ENCODE assay signal across 8 mouse cellular contexts in the genomic region with DNA sequence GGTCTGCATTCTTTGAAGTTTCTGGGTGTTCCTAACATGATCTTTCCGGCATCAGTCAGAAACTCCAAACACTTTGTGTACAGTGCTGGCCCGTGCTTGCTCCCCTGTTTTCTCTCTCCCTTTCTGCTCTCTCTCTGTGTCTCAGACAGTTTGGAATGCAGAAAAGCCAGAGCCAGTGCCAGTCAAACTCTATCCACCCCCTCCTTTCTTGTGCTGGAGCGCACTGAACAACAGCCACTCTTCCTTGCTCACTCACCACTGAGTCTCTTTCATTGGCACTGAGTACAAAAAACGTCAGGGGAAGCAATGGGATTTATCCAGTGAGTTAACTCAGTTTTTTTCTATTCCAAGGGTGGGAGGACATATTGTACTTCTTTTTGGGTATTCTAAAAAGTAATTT.
DNase-seq lines count a peak whose midpoint lies in the region; ATAC-seq and TF ChIP-seq lines count a peak whose summit lies in the region.

No protein-coding gene starts in this region.

- no peaks in the 10 kb centered on the region for H3K9me3 ChIP-seq in liver, postnatal 0 days (ENCODE audit: low read length)
- no peaks in the 10 kb centered on the region for H3K9me3 ChIP-seq in embryonic facial prominence, embryonic 14.5 days (ENCODE audit: control insufficient read depth, low read length)
- H3K9me3 ChIP-seq in heart, embryonic 13.5 days = no peaks in the 10 kb centered on the region
- H3K9me3 ChIP-seq in neural tube, embryonic 15.5 days (replicated peaks) = no peaks in the 10 kb centered on the region

- no peak for DNase-seq in liver, postnatal 0 days
- DNase-seq in liver = no peak
- DNase-seq in embryonic facial prominence, embryonic 14.5 days (ENCODE audit: low spot score) = peak; percentile 80
- DNase-seq in layer of hippocampus, postnatal 36 days = peak; percentile 25 to 38
- DNase-seq in natural killer cell, adult 2 months (ENCODE audit: low spot score in 2 of 2) = no peak
- DNase-seq in thymus, postnatal 4 days = no peak

- WGBS in liver, postnatal 0 days (ENCODE audit: insufficient replicate concordance) = 61% methylated on average over 4 of the region's 4 CpGs
- 21% methylated on average over 4 of the region's 4 CpGs for WGBS in embryonic facial prominence, embryonic 14.5 days
- 14% methylated on average over 4 of the region's 4 CpGs for WGBS in heart, embryonic 13.5 days
- 30% methylated on average over 4 of the region's 4 CpGs for WGBS in neural tube, embryonic 15.5 days

- no peaks in the 10 kb centered on the region for H3K27me3 ChIP-seq in liver, postnatal 0 days (ENCODE audit: insufficient read depth, low read length)
- H3K27me3 ChIP-seq in embryonic facial prominence, embryonic 14.5 days (replicated peaks; ENCODE audit: control insufficient read depth, insufficient read depth, low read length) = no peaks in the 10 kb centered on the region
- no peaks in the 10 kb centered on the region for H3K27me3 ChIP-seq in heart, embryonic 13.5 days (replicated peaks)
- no peaks in the 10 kb centered on the region for H3K27me3 ChIP-seq in neural tube, embryonic 15.5 days (replicated peaks)

- 0 out of 2 replicates have a peak, but pooled peaks have one; percentile 27 for ATAC-seq in liver, postnatal 0 days
- ATAC-seq in embryonic facial prominence, embryonic 14.5 days (ENCODE audit: low read depth) = peak; percentile 94
- ATAC-seq in heart, embryonic 13.5 days (ENCODE audit: extremely low read depth, insufficient number of reproducible peaks, low FRiP score, low TSS enrichment) = no peak
- ATAC-seq in neural tube, embryonic 15.5 days (ENCODE audit: low FRiP score) = peak; percentile 31; the same call in 1 of the 2 replicates

- 0 out of 2 replicates have a peak overlapping the region, but pooled peaks have one; percentile 38 for H3K9ac ChIP-seq in liver, postnatal 0 days (replicated peaks)
- H3K9ac ChIP-seq in embryonic facial prominence, embryonic 14.5 days (ENCODE audit: low read depth, low read length) = no peak overlapping the region
- H3K9ac ChIP-seq in heart, embryonic 13.5 days = peak overlapping the region; percentile 71
- no peak overlapping the region for H3K9ac ChIP-seq in neural tube, embryonic 15.5 days (replicated peaks)

- H3K4me3 ChIP-seq in liver, postnatal 0 days (ENCODE audit: low read depth, low read length) = peak overlapping the region; percentile 17
- H3K4me3 ChIP-seq in embryonic facial prominence, embryonic 14.5 days (ENCODE audit: low read depth, low read length) = no peak overlapping the region
- H3K4me3 ChIP-seq in heart, embryonic 13.5 days = peak overlapping the region; percentile 40
- no peak overlapping the region for H3K4me3 ChIP-seq in neural tube, embryonic 15.5 days (replicated peaks)

- H3K36me3 ChIP-seq in liver, postnatal 0 days (replicated peaks; ENCODE audit: insufficient read depth, low read length) = no peaks in the 10 kb centered on the region
- H3K36me3 ChIP-seq in embryonic facial prominence, embryonic 14.5 days (ENCODE audit: control insufficient read depth, insufficient read depth, low read length) = no peaks in the 10 kb centered on the region
- H3K36me3 ChIP-seq in heart, embryonic 13.5 days = no peaks in the 10 kb centered on the region
- H3K36me3 ChIP-seq in neural tube, embryonic 15.5 days = no peaks in the 10 kb centered on the region

- H3K4me1 ChIP-seq in liver, postnatal 0 days (ENCODE audit: insufficient read depth) = no peaks in the 10 kb centered on the region; the same call in 1 of the 2 replicates
- H3K4me1 ChIP-seq in embryonic facial prominence, embryonic 14.5 days (ENCODE audit: control insufficient read depth, insufficient read depth, low read length) = peaks cover 3% of the 10 kb centered on the region; the same call in 1 of the 2 replicates
- peaks cover 6% of the 10 kb centered on the region for H3K4me1 ChIP-seq in heart, embryonic 13.5 days
- H3K4me1 ChIP-seq in neural tube, embryonic 15.5 days = peaks cover 7% of the 10 kb centered on the region; the same call in 1 of the 2 replicates

- TF ChIP-seq EP300 in liver, postnatal 0 days (IDR thresholded peaks at IDR 0.05; ENCODE audit: low read depth) = no peak

- H3K27ac ChIP-seq in liver, postnatal 0 days (ENCODE audit: low read depth) = peak overlapping the region; percentile 64
- no peak overlapping the region for H3K27ac ChIP-seq in embryonic facial prominence, embryonic 14.5 days (replicated peaks; ENCODE audit: low read depth, low read length)
- H3K27ac ChIP-seq in heart, embryonic 13.5 days (replicated peaks) = peak overlapping the region; percentile 66
- H3K27ac ChIP-seq in neural tube, embryonic 15.5 days (replicated peaks) = no peak overlapping the region

- TF ChIP-seq CTCF in liver, postnatal 0 days (IDR thresholded peaks at IDR 0.05; ENCODE audit: low read depth) = no peak

- peak overlapping the region; percentile 32; the same call in 1 of the 2 replicates for H3K4me2 ChIP-seq in liver, postnatal 0 days (ENCODE audit: low read depth, low read length)
- no peak overlapping the region for H3K4me2 ChIP-seq in embryonic facial prominence, embryonic 14.5 days (ENCODE audit: low read depth, low read length)
- H3K4me2 ChIP-seq in heart, embryonic 13.5 days = peak overlapping the region; percentile 62
- H3K4me2 ChIP-seq in neural tube, embryonic 15.5 days = no peak overlapping the region

Comparison
In these comparisons a context has a peak if more than half of its experiments do, and no peak if none do; other contexts are left out.
1. DNase-seq: peak in embryonic facial prominence, embryonic 14.5 days (single experiment) and layer of hippocampus, postnatal 36 days (2 of 2); none in liver, postnatal 0 days (single experiment), liver (single experiment), natural killer cell, adult 2 months (0 of 2) and thymus, postnatal 4 days (single experiment).
2. H3K27ac ChIP-seq: peak in liver, postnatal 0 days (single experiment) and heart, embryonic 13.5 days (single experiment); none in embryonic facial prominence, embryonic 14.5 days (single experiment) and neural tube, embryonic 15.5 days (single experiment).
3. H3K4me2 ChIP-seq: peak in liver, postnatal 0 days (single experiment) and heart, embryonic 13.5 days (single experiment); none in embryonic facial prominence, embryonic 14.5 days (single experiment) and neural tube, embryonic 15.5 days (single experiment).
4. H3K4me3 ChIP-seq: peak in liver, postnatal 0 days (single experiment) and heart, embryonic 13.5 days (single experiment); none in embryonic facial prominence, embryonic 14.5 days (single experiment) and neural tube, embryonic 15.5 days (single experiment).
5. H3K9ac ChIP-seq: peak in liver, postnatal 0 days (single experiment) and heart, embryonic 13.5 days (single experiment); none in embryonic facial prominence, embryonic 14.5 days (single experiment) and neural tube, embryonic 15.5 days (single experiment).